Comparison of ENCODE assay signal across 9 mouse cellular contexts in genomic region chr3:134099471-134100125, GRCm38 (mm10).
DNase-seq lines count a peak whose midpoint lies in the region; ATAC-seq lines count a peak whose summit lies in the region.
"Had no signal": no experiment of that assay in that cellular context is flagged by ENCODE, and none has a peak within 500 bp of the region (broad histone marks: within the 10 kb centered on the region; RNA-seq: fewer than 3 reads in every experiment).

No protein-coding gene starts in this region.

- ATAC-seq in neural tube, embryonic 15.5 days (ENCODE audit: low FRiP score), result peak; percentile 69; the same call in 1 of the 2 replicates

- H3K27me3 ChIP-seq in neural tube, embryonic 15.5 days (replicated peaks), result no peaks in the 10 kb centered on the region
- H3K27me3 ChIP-seq: liver, embryonic 15.5 days had no signal

- H3K4me2 ChIP-seq in neural tube, embryonic 15.5 days, result no peak overlapping the region
- H3K4me2 ChIP-seq: liver, embryonic 15.5 days had no signal

- H3K27ac ChIP-seq in neural tube, embryonic 15.5 days (replicated peaks), result no peak overlapping the region
- H3K27ac ChIP-seq: liver, embryonic 15.5 days had no signal

- H3K4me3 ChIP-seq in neural tube, embryonic 15.5 days (replicated peaks), result no peak overlapping the region
- H3K4me3 ChIP-seq: liver, embryonic 15.5 days had no signal

- DNase-seq in cerebellum, postnatal 25 days, result peak; percentile 5 to 45
- DNase-seq in cerebellum, adult 9-10 months, result no peak
- DNase-seq in urinary bladder, adult 18-20 months (ENCODE audit: low spot score in 2 of 2), result peak; percentile 5 to 9
- no peak for DNase-seq in urinary bladder, adult 2 months (ENCODE audit: low spot score)
- DNase-seq in frontal cortex, postnatal 36 days (ENCODE audit: low spot score in 2 of 2), result peak; percentile 5 to 13
- DNase-seq in layer of hippocampus, adult 8-10 months (ENCODE audit: low spot score in 2 of 2), result peak; percentile 11 to 14
- DNase-seq in spleen, postnatal 14 days (ENCODE audit: low spot score in 2 of 2), result no peak

- H3K4me1 ChIP-seq in neural tube, embryonic 15.5 days, result peaks cover 9% of the 10 kb centered on the region; the same call in 1 of the 2 replicates
- H3K4me1 ChIP-seq: liver, embryonic 15.5 days had no signal

- H3K9ac ChIP-seq in neural tube, embryonic 15.5 days (replicated peaks), result no peak overlapping the region
- H3K9ac ChIP-seq: liver, embryonic 15.5 days had no signal

- no peaks in the 10 kb centered on the region for H3K9me3 ChIP-seq in neural tube, embryonic 15.5 days (replicated peaks)
- H3K9me3 ChIP-seq: liver, embryonic 15.5 days had no signal

- H3K36me3 ChIP-seq in neural tube, embryonic 15.5 days, result no peaks in the 10 kb centered on the region
- H3K36me3 ChIP-seq: liver, embryonic 15.5 days had no signal

- 46% methylated on average over 3 of the region's 3 CpGs for WGBS in neural tube, embryonic 15.5 days

Comparison
In these comparisons a context has a peak if more than half of its experiments do, and no peak if none do; other contexts are left out.
1. DNase-seq: peak in cerebellum, postnatal 25 days (2 of 2), urinary bladder, adult 18-20 months (2 of 2), frontal cortex, postnatal 36 days (2 of 2) and layer of hippocampus, adult 8-10 months (2 of 2); none in cerebellum, adult 9-10 months (single experiment), urinary bladder, adult 2 months (single experiment) and spleen, postnatal 14 days (0 of 2).